Mouse (Mus musculus) intestine, embryonic 16.5 days (tissue): ENCODE results near the gene Gm44502. TPM values are rescaled to one million over a fixed set of nuclear protein-coding genes. Genes with fewer than 3 reads are reported as not detected.

Source experiments
- ATAC-seq: fragments of 200-750 bp; cut with Nextera tagmentation; 2 replicates; pipeline ENCODE4 v1.8.0; 2017; ENCODE audit warnings: moderate TSS enrichment, moderate library complexity
- H3K27ac ChIP-seq: fragments of 300-500 bp; sonication (generic); 2 replicates; pipeline ENCODE4 v1.5.1; 2014; ENCODE audit warnings: mild to moderate bottlenecking, low read length
- H3K27me3 ChIP-seq: fragments of 300-500 bp; sonication (generic); replicated peaks from 2 replicates; pipeline ENCODE4 v1.6.1; 2014; ENCODE audit warnings: low read length, control low read depth, mixed read lengths; ENCODE audit not compliant: control insufficient read depth, insufficient read depth
- H3K36me3 ChIP-seq: fragments of 300-500 bp; sonication (generic); 2 replicates; pipeline ENCODE4 v1.6.1; 2014; ENCODE audit warnings: low read length, control low read depth; ENCODE audit not compliant: control insufficient read depth, insufficient read depth
- H3K4me1 ChIP-seq: fragments of 300-500 bp; sonication (generic); 2 replicates; pipeline ENCODE4 v1.6.1; 2014; ENCODE audit warnings: low read length, control low read depth, mixed read lengths; ENCODE audit not compliant: control insufficient read depth, insufficient read depth
- H3K4me2 ChIP-seq: fragments of 300-500 bp; sonication (generic); 2 replicates; pipeline ENCODE4 v1.6.1; 2014; ENCODE audit warnings: low read depth, low read length, control low read depth
- H3K4me3 ChIP-seq: fragments of 300-500 bp; sonication (generic); 2 replicates; pipeline ENCODE4 v1.5.1; 2014; ENCODE audit warnings: mild to moderate bottlenecking, low read length
- H3K9ac ChIP-seq: fragments of 300-500 bp; sonication (generic); 2 replicates; pipeline ENCODE4 v1.6.1; 2014; ENCODE audit warnings: low read depth, low read length
- H3K9me3 ChIP-seq: fragments of 300-500 bp; sonication (generic); 2 replicates; pipeline ENCODE4 v1.6.1; 2016; ENCODE audit warnings: low read length, control low read depth; ENCODE audit not compliant: control insufficient read depth
- WGBS: fragments of 180-500 bp; shearing (Covaris S2); extraction: QIAGEN DNeasy Blood & Tissue Kit; methylation state at CpG from one replicate; pipeline ENCODE4 v1.1.7; 2014; 5-methylcytosine and 5-hydroxymethylcytosine counted together
- polyA plus RNA-seq: library from polyadenylated mRNA; unstranded; fragments of >200 nt; fragmentation: Nextera tagmentation; extraction: Ambion mirVana; gene quantifications from 2 replicates; pipeline ENCODE4 v1.2.1, GENCODE M21; 2015

Gene Gm44502
- polyA plus RNA-seq, result not detected in 2 replicates

- WGBS, result under 1% methylated on average over 69 of the region's 70 CpGs
- Histone ChIP-seq H3K27ac (peak within 1 kb of the TSS; percentile 99), H3K36me3 (0 out of 2 replicates have a peak, but pooled peaks cover 4% of the 10 kb centered on the region), H3K9me3 (no peaks in the 10 kb centered on the region), H3K9ac (peak within 1 kb of the TSS; percentile 87), H3K4me1 (peaks cover 12% of the 10 kb centered on the region), H3K4me3 (peak within 1 kb of the TSS; percentile 87), H3K27me3 (no peaks in the 10 kb centered on the region), H3K4me2 (peak within 1 kb of the TSS; percentile 88)
- peak; percentile 95 for ATAC-seq
Measured at GRCm38 (mm10) chr15:89429352-89430221, at the start of gene Gm44502, which contains the start of the genes C730034F03Rik and Chkb. Gene Gm44502 (minus strand): TSS chr15:89429696. Gene C730034F03Rik (plus strand): TSS chr15:89429589. Gene Chkb (minus strand): TSS chr15:89429908.

- Histone ChIP-seq H3K9ac (no peak overlapping the region), H3K27ac (no peak overlapping the region), H3K9me3 (no peaks in the 10 kb centered on the region), H3K4me1 (peaks cover 5% of the 10 kb centered on the region; the same call in 1 of the 2 replicates), H3K4me2 (no peak overlapping the region), H3K4me3 (no peak overlapping the region), H3K36me3 (no peaks in the 10 kb centered on the region), H3K27me3 (no peaks in the 10 kb centered on the region)
- no peak for ATAC-seq
- WGBS, result 89% methylated on average over 3 of the region's 3 CpGs
Measured at GRCm38 (mm10) chr15:89478622-89479021, 49.1 kb upstream of the Gm44502 start.

GRCm38 (mm10) chr15:89477806-89478205 lies 48.3 kb upstream of the Gm44502 start:
- no peaks in the 10 kb centered on the region for H3K9me3 ChIP-seq
- H3K4me2 ChIP-seq, result no peak overlapping the region
- H3K9ac ChIP-seq, result no peak overlapping the region
- no peak overlapping the region for H3K27ac ChIP-seq
- H3K36me3 ChIP-seq, result no peaks in the 10 kb centered on the region
- WGBS, result 61% methylated on average over 8 of the region's 8 CpGs
- ATAC-seq, result no peak
- H3K27me3 ChIP-seq, result no peaks in the 10 kb centered on the region
- peaks cover 5% of the 10 kb centered on the region; the same call in 1 of the 2 replicates for H3K4me1 ChIP-seq
- H3K4me3 ChIP-seq, result no peak overlapping the region

- Histone ChIP-seq H3K4me2 (peak within 1 kb of the TSS; percentile 90), H3K36me3 (no peaks in the 10 kb centered on the region), H3K27me3 (no peaks in the 10 kb centered on the region), H3K9me3 (no peaks in the 10 kb centered on the region), H3K4me1 (peaks cover 5% of the 10 kb centered on the region; the same call in 1 of the 2 replicates), H3K4me3 (peak within 1 kb of the TSS; percentile 57), H3K27ac (peak within 1 kb of the TSS; percentile 85), H3K9ac (peak within 1 kb of the TSS; percentile 73)
- 37% methylated on average over 9 of the region's 9 CpGs for whole genome bisulfite sequencing
- ATAC-seq, result no peak
Measured at GRCm38 (mm10) chr15:89477091-89477491, 47.6 kb upstream of the Gm44502 start, which contains the start of gene Arsa. Gene Arsa (minus strand): TSS chr15:89477425.

- H3K4me3 ChIP-seq, result peak overlapping the region; percentile 57
- H3K9me3 ChIP-seq, result no peaks in the 10 kb centered on the region
- ATAC-seq, result no peak
- 6% methylated on average over 5 of the region's 5 CpGs for WGBS
- peak overlapping the region; percentile 73 for H3K9ac ChIP-seq
- H3K4me2 ChIP-seq, result peak overlapping the region; percentile 90
- no peaks in the 10 kb centered on the region for H3K27me3 ChIP-seq
- H3K27ac ChIP-seq, result peak overlapping the region; percentile 85
- H3K4me1 ChIP-seq, result peaks cover 5% of the 10 kb centered on the region; the same call in 1 of the 2 replicates
- no peaks in the 10 kb centered on the region for H3K36me3 ChIP-seq
Measured at GRCm38 (mm10) chr15:89476475-89476815, 46.9 kb upstream of the Gm44502 start.

- Histone ChIP-seq H3K4me2 (peak overlapping the region; percentile 90), H3K4me1 (peaks cover 5% of the 10 kb centered on the region; the same call in 1 of the 2 replicates), H3K36me3 (no peaks in the 10 kb centered on the region), H3K27me3 (no peaks in the 10 kb centered on the region), H3K27ac (peak overlapping the region; percentile 85), H3K9me3 (no peaks in the 10 kb centered on the region), H3K9ac (peak overlapping the region; percentile 73), H3K4me3 (peak overlapping the region; percentile 57)
- peak; percentile 98 for ATAC-seq
- WGBS, result 9% methylated on average over 44 of the region's 44 CpGs
Measured at GRCm38 (mm10) chr15:89475611-89476474, 46.3 kb upstream of the Gm44502 start.

- peak overlapping the region; percentile 57 for H3K4me3 ChIP-seq
- H3K36me3 ChIP-seq, result no peaks in the 10 kb centered on the region
- H3K27me3 ChIP-seq, result no peaks in the 10 kb centered on the region
- H3K9ac ChIP-seq, result peak overlapping the region; percentile 73
- no peak for ATAC-seq
- H3K27ac ChIP-seq, result no peak overlapping the region
- peak overlapping the region; percentile 90 for H3K4me2 ChIP-seq
- peaks cover 5% of the 10 kb centered on the region; the same call in 1 of the 2 replicates for H3K4me1 ChIP-seq
- 95% methylated on average over 7 of the region's 7 CpGs for WGBS
- H3K9me3 ChIP-seq, result no peaks in the 10 kb centered on the region
Measured at GRCm38 (mm10) chr15:89475293-89475600, 45.8 kb upstream of the Gm44502 start.

- no peaks in the 10 kb centered on the region for H3K27me3 ChIP-seq
- peak overlapping the region; percentile 73; the same call in 1 of the 2 replicates for H3K9ac ChIP-seq
- 94% methylated on average over 19 of the region's 19 CpGs for WGBS
- H3K4me1 ChIP-seq, result peaks cover 5% of the 10 kb centered on the region; the same call in 1 of the 2 replicates
- H3K36me3 ChIP-seq, result no peaks in the 10 kb centered on the region
- no peak overlapping the region for H3K27ac ChIP-seq
- peak overlapping the region; percentile 57 for H3K4me3 ChIP-seq
- H3K9me3 ChIP-seq, result no peaks in the 10 kb centered on the region
- peak overlapping the region; percentile 90 for H3K4me2 ChIP-seq
- ATAC-seq, result no peak
Measured at GRCm38 (mm10) chr15:89474596-89475292, 45.2 kb upstream of the Gm44502 start.
